Mouse (Mus musculus) layer of hippocampus, postnatal 14 days (tissue): ENCODE results near the gene Ccdc38. TPM values are rescaled to one million over a fixed set of nuclear protein-coding genes. Genes with fewer than 3 reads are reported as not detected.
A peak's percentile ranks its signal among the peaks of the same experiment; 100 is the strongest.

Source experiments
- DNase-seq, 2 experiments: peaks; one replicate each; pipeline ENCODE4 v3.0.0; 2021 to 2022; ENCODE audit warnings: low spot score in 2 of 2, mixed read lengths in 1 of 2
- total RNA-seq, 2 experiments: library from RNA; stranded (reverse); gene quantifications; 2 replicates each; pipeline ENCODE4 v1.2.3; 2021

The Ccdc38 gene
- total RNA-seq, 2 experiments from 2014 or later = not detected

DNA sequence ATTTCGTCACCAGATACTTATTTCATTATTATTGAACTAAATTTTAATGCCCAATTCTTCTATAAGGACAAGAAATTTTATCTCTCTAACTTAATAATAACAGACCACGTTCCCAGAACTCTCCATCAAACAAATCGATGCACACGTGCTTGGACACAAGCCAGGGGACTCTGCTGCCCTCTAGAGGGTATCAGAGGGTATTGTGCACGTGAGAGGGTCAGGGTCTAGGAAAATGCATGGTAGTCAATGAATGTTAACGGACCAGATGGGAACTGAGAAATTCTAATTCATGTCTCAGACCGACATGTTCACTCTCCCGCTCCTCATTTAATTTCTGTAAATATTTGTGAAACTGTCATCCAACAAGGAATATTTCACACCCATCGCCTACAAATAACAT lies 67.6 kb downstream of the Ccdc38 start:
- DNase-seq = no peak

GRCm38 (mm10) chr10:93609236-93609635 lies 68.8 kb downstream of the Ccdc38 start:
- no peak for DNase-seq

DNA sequence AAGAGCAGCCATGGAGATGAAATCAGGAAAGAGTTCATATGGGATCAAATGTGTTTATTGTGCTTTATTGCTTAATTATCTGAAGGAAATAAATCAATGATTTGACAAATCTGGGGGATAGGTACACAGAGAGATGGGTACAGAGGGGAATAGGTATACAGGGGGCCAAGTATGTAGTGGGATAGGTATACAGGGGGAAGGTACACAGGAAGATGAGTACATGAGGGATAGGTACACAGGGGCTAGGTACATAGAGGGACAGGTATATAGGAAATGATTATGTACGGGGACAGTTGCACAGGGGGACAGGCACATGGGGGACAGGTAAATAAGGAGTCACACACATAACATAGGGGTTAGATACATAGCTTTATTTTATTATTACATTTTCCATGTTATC lies 70.5 kb downstream of the Ccdc38 start:
- no peak for DNase-seq

- peak; percentile 31 to 54 for DNase-seq
Observed at GRCm38 (mm10) chr10:93611419-93612007, 71.1 kb downstream of the Ccdc38 start.

GRCm38 (mm10) chr10:93614850-93615249 lies 74.4 kb downstream of the Ccdc38 start:
- no peak for DNase-seq

DNA sequence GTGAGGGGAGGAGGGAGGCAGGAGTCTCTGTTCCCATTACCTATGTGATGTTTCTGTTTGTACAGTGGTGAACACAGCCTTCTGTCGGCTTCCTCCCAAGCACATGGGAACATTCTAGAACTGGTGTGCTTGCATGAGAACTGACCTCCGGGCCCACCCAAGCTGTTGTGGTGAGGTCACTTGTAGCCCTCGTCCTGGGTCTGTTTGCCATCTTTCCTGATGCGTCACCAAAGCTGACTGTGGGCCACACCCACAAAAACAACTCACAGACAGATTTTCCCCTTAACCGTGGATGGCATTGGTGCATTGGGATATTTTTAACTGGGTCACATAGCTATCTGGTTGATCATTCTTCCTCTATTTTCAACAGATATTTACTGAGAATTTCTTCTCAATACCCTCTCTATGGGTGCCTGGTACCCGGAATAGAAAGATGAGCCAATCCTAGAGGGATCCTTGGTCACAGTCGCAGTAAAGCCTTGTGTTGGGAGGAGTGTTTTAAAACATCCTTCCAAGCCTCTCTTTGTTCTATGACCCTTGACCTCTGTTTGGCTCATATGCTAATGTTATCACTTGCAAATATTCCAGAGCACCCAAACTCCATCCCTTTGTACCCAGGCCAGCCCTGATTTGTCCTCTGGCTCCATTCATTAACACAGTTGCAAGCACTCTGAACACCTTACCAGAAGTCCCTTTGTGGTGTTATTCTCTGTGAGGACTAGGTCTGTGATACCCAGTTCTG lies 80.2 kb downstream of the Ccdc38 start:
- no peak for DNase-seq

DNA sequence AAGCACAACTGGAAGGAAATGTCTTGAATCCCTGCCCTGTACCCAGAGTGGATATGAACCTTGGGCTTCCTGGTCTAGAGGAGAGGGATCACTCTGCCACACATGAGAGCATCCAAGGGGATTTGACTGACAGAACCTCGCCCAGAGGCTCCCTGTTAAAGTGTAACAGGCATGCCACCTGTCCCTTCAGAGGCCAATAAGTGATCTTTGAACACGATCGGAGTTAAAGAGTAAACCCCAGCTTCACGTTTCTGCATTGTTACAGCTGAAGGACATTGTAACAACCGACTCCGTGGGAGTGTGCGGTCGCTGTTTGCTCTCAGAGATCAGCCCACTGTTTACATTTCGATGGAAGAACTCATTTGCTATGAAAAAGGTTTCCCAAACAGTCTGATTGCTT lies 83.3 kb downstream of the Ccdc38 start:
- no peak for DNase-seq

- no peak for DNase-seq
Observed at GRCm38 (mm10) chr10:93624151-93624550, 83.7 kb downstream of the Ccdc38 start.

- DNase-seq = no peak
Observed at GRCm38 (mm10) chr10:93630310-93630709, 89.9 kb downstream of the Ccdc38 start.

DNA sequence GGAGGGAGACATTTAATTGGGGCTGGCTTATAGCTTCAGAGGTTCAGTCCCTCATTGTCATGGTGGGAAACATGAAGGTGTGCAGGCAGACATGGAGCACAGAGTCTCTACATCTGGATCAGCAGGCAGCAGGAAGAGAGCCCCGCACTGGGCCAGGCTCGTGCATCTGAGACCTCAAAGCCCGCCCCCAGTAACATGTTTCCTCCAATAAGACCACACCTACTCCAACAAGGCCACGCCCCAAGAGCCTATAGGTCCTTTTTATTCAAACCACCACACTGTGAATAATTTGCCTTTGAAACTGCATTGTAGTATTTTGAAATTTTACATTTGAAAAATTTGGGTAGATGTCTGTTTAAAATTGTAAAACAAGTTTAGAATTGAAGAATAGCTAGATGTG lies 91.7 kb downstream of the Ccdc38 start:
- DNase-seq = no peak

- DNase-seq = peak; percentile 47 to 66
Observed at GRCm38 (mm10) chr10:93633563-93633962, 93.1 kb downstream of the Ccdc38 start.

Other genes starting within 250 kb of the Ccdc38 start
- 1 to 10 TPM; 8.9 to 9.8 TPM for gene Elk3, start 229.5 kb upstream of the Ccdc38 start, total RNA-seq
- gene Lta4h, start 87.2 kb upstream of the Ccdc38 start, total RNA-seq = 10 to 100 TPM; 51.9 to 61.3 TPM
- gene Hal, start 51.9 kb upstream of the Ccdc38 start, total RNA-seq = under 1 TPM in 1 of 2 experiments, not detected in 1; 0.21 TPM
- under 1 TPM; 0.14 to 0.50 TPM for gene Amdhd1, start 599 bp upstream of the Ccdc38 start, total RNA-seq
- gene Snrpf, start 49.1 kb downstream of the Ccdc38 start, total RNA-seq = 10 to 100 TPM; 10.4 to 11.7 TPM
- 1 to 10 TPM; 5.9 to 7.0 TPM for gene Ntn4, start 100.0 kb downstream of the Ccdc38 start, total RNA-seq